Mouse (Mus musculus) Patski (cell line): ENCODE measurements around the gene Fam129b. TPM values are rescaled to one million over a fixed set of nuclear protein-coding genes. Genes with fewer than 3 reads are reported as not detected.

Source experiments
- ATAC-seq: fragments of 100-300 bp; one replicate; pipeline ENCODE4 v1.8.0; 2021
- CTCF ChIA-PET: fragments of 350-600 bp; sonication (Branson Sonifier 250); formaldehyde crosslinking; loops from one replicate; lab custom pipeline; 2022; ENCODE audit warnings: inconsistent platforms; lab: Charles Lee
- POLR2A ChIA-PET: fragments of 350-600 bp; sonication (Branson Sonifier 250); formaldehyde crosslinking; loops from one replicate; lab custom pipeline; 2022; ENCODE audit warnings: antibody characterized with exemption, inconsistent platforms; lab: Charles Lee
- DNase-seq: peaks from one replicate; pipeline ENCODE4 v3.0.0-alpha.2; 2011; ENCODE audit warnings: low read depth, low spot score
- H3K27me3 ChIP-seq: fragments of 371-371 bp; one replicate; pipeline ENCODE4 v1.5.1; 2021
- CTCF ChIP-seq: fragments of 100-300 bp; IDR thresholded peaks from one replicate; pipeline ENCODE4 v1.5.1; 2021
- in situ Hi-C: fragments of 300-500 bp; cut with MboI; formaldehyde crosslinking; loops from 3 replicates; pipeline ENCODE4 v1.11.1; 2018; ENCODE audit warnings: low pct_unique_long_range_greater_than_20kb, mixed read lengths
- polyA plus RNA-seq: library from polyadenylated mRNA; unstranded; gene quantifications from one replicate; pipeline ENCODE4 v1.2.3, GENCODE M21; 2021

Gene Fam129b
- polyA plus RNA-seq, 1 experiment from 2014 or later = 170 TPM

DNA sequence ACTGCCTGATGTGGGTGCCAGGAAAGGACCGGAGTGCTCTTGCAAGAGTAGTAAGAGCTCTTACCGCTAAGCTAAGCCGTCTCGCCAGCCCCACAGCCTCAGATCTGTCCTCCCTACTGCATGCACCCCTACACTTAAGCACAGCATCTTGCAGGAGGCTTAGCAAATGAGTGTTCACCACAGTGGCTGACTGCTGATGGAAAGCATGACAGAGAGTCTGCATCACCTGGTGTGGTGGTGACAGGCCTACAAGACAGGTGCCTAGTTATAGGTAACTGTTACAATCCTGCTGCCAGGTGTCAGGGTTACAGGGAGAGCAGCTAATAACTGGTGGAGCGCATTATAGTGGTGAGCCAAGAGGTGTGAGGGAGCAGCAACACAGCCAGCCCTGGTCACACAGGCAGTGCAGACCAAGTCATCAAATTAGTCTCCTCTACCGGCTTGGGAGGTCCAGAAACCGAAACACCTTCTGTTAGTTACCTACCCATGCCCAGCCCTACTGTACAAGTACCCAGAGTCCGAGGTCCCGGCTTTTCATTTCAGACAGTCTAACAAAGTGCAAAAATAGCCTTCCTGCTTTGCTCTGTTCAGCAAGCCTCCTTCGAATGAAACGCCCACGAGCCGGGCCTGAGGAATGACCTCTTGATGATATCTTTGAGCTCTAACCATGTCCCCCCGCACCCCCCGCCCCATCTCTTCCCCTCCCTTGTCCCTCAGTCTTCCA lies 801 bp upstream of the Fam129b start:
- no peak for TF ChIP-seq CTCF
- no peak for ATAC-seq
- in situ Hi-C loops = no loop called here
- CTCF ChIA-PET = interaction anchor here (0.6 to 1.0 kb wide), 4 partner anchors 16 to 53 kb away, joined by 3 to 4 read pairs (median 3); no protein-coding TSS in a partner anchor
- H3K27me3 ChIP-seq = no peaks in the 10 kb centered on the region
- no peak for DNase-seq
- POLR2A ChIA-PET = interaction anchor here (1.3 kb wide), 1 partner anchor 53 kb away, joined by 3 read pairs; no protein-coding TSS in a partner anchor

DNA sequence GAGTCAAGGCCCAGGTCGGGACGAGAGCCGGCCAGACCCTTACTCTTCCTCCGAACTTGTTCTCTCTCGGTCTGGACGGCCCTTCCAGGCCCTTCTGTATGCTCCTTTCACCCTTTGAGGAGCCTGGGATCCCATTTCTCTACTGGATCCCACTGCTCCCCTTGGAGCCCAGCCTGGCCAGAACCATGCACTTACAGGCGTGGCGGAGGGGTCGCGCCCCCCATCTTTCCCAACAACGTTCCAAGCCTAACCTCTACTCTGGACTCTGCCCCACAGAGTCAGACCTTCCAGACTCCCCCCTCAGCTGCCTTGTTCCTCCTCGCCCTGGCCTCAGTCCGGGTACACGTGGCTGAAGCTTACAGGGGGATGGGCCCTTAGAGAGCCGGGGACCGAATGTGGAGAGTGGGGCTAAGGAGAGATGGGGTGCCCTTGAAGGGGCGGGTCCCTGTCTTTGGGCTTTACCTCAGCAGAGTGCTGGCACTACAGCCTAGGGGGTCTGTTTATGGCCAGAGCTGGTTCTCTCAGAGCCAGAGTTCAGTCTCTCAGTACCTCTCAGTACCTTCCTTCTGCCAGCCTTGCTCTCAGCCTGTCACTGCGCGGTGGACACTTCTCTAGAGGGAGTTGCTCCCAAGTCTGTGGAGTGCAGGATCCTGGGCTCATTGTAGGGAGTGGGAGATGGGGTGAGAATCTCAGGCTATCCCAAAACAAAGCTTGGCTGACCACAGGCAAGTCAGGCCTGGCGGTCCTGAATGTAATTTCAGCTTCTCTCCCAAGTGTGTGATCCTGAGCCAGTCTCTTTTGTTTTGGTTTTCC lies 782 bp downstream of the Fam129b start:
- H3K27me3 ChIP-seq = no peaks in the 10 kb centered on the region
- in situ Hi-C loops = no loop called here
- no peak for TF ChIP-seq CTCF
- ATAC-seq = no peak
- DNase-seq = no peak
- ChIA-PET CTCF (interaction anchor here (0.9 to 1.2 kb wide), 4 partner anchors 17 to 51 kb away, joined by 3 to 5 read pairs (median 4); no protein-coding TSS in a partner anchor), POLR2A (interaction anchor here (0.9 to 1.5 kb wide), 5 partner anchors 9 to 21 kb away, joined by 3 to 5 read pairs (median 4); no protein-coding TSS in a partner anchor)

DNA sequence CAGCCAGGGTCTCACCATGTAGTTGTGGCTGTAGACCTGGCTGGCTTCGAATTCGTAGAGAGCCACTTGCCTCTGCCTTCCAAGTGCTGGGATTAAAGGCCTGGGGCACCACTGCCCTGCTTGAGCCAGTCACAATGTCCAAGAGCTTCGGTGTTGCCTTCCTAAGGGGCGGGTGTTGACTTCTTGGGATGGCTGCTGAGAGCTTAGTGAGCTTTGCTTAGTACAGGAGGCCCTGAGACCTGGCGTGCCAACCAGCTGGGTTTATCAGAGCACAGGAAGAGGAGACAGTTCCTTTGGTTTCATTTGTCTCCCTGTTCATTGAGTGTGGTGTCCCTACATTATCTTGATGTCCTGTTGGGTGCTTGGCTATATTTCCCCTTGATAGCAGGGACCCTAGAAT lies 1.4 kb downstream of the Fam129b start:
- ChIA-PET POLR2A (interaction anchor here (0.9 to 1.5 kb wide), 5 partner anchors 9 to 20 kb away, joined by 3 to 5 read pairs (median 4); no protein-coding TSS in a partner anchor), CTCF (interaction anchor here (0.9 to 1.2 kb wide), 3 partner anchors 16 to 50 kb away, joined by 3 to 5 read pairs (median 3); no protein-coding TSS in a partner anchor)
- DNase-seq = no peak
- in situ Hi-C loops = no loop called here
- TF ChIP-seq CTCF = no peak
- H3K27me3 ChIP-seq = no peaks in the 10 kb centered on the region
- ATAC-seq = no peak

DNA sequence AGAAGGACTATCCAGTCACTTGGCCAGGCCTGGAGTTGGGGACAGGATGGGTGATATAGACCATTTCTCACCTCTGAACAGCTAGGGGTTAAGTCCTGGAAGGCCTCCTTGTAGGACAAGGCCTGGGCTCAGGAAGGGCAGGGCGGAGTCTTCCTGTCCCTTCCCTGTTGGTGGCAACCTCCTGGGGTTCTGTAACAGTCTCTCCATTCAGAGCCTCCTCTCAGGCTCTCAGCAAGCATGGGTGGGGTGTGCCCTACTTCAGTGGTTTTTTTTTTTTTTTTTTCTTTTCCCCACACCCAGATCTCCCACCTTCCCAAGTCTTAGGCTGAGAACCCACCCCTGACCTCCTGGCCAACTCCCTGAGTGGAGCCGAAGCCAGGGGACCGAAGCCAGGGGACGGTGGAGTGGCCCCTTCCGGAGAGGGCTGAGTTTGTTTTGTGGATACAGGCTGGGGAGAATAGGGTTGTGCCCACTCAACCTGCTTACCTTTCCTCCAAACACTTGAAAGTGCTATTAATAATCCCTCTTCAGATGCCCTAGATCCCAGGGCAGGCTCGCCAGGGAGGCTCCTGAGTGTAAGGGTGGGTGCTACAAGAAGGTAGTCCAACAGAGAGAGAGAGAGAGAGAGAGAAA lies 2.0 kb downstream of the Fam129b start:
- no peak for TF ChIP-seq CTCF
- in situ Hi-C loops = no loop called here
- H3K27me3 ChIP-seq = no peaks in the 10 kb centered on the region
- ATAC-seq = no peak
- ChIA-PET POLR2A (interaction anchor here (0.6 to 1.5 kb wide), 5 partner anchors 10 to 20 kb away, joined by 3 to 5 read pairs (median 4); no protein-coding TSS in a partner anchor), CTCF (interaction anchor here (0.9 to 1.2 kb wide), 2 partner anchors 35 to 50 kb away, joined by 3 to 5 read pairs; no protein-coding TSS in a partner anchor)
- DNase-seq = no peak

DNA sequence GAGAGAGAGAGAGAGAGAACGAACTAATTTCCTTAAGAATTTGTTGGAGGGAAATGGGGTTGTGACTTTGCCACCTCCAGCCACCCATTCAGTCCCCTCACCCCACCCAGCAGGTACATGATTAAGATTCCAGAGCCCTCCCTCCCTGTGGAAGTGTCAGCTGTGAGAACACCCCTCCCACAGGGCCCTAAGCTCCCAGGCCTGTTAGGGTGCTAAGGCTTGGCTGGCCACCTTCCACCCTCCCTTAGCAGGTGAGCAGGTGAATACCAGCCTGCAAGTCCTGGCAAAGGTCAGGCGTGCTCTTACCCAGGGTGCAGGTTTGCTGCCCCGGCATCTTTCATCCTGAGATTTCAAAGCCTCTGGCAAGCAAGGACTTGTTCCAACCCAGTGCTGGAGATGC lies 2.5 kb downstream of the Fam129b start:
- no peak for TF ChIP-seq CTCF
- in situ Hi-C loops = no loop called here
- CTCF ChIA-PET = interaction anchor here (1.0 kb wide), 1 partner anchor 27 kb away, joined by 3 read pairs; no protein-coding TSS in a partner anchor
- H3K27me3 ChIP-seq = no peaks in the 10 kb centered on the region
- POLR2A ChIA-PET = interaction anchor here (0.6 kb wide), 1 partner anchor 18 kb away, joined by 3 read pairs; no protein-coding TSS in a partner anchor
- DNase-seq (no peak), ATAC-seq (no peak)

DNA sequence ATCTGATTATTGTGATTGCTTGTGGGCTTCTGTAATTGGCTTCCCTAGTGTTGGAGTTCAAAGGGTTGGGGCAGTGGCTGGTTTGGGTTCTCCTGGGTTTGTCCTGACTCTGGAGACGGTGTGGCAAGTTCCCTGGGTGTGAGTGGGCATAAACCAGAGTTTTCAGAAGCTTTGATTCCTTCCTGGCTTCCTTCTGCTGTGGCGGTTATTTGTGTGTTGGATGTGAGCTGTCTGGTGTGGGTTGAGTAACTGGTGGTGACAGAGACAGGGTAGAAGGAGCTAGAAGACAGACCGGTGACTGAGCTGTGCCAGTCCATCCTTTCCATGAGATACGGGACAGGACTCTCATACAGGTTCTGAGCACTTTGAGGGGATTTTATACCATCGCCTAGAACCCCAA lies 3.7 kb downstream of the Fam129b start:
- in situ Hi-C loops = no loop called here
- no peak for DNase-seq
- H3K27me3 ChIP-seq = no peaks in the 10 kb centered on the region
- no peak for TF ChIP-seq CTCF
- ChIA-PET CTCF (interaction anchor here (1.1 to 1.3 kb wide), 2 partner anchors 10 to 21 kb away, joined by 3 to 5 read pairs; no protein-coding TSS in a partner anchor), POLR2A (interaction anchor here (1.2 to 3.0 kb wide), 2 partner anchors 18 to 32 kb away, joined by 3 to 8 read pairs; no protein-coding TSS in a partner anchor)
- ATAC-seq = no peak

DNA sequence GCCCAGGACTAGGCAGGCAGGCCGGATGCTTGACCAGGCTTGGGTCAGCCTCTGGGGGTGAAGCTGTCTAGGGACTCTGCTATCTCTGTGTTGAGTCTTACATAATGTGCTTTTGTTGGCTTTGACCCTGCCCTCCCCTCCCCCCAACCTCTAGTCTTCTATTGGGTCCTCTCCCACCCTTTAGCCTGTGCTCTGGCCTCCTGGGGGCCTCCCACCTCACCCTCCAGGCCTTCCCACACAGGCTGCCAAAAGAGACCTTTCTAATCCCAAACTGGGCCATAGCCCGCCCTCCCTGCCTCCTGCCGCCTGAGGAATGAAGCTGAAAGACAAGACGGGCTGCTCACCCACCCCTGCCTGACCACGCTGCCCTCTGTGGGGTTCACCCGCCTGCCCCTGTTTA lies 5.1 kb downstream of the Fam129b start:
- no peaks in the 10 kb centered on the region for H3K27me3 ChIP-seq
- in situ Hi-C loops = no loop called here
- ChIA-PET POLR2A (interaction anchor here (1.6 to 3.0 kb wide), 2 partner anchors 16 kb away, joined by 4 to 8 read pairs; no protein-coding TSS in a partner anchor), CTCF (interaction anchor here (0.9 to 5.1 kb wide), 3 partner anchors 15 to 47 kb away, joined by 3 to 33 read pairs (median 4); no protein-coding TSS in a partner anchor)
- ATAC-seq (peak; percentile 7), DNase-seq (peak; percentile 92)
- no peak for TF ChIP-seq CTCF

DNA sequence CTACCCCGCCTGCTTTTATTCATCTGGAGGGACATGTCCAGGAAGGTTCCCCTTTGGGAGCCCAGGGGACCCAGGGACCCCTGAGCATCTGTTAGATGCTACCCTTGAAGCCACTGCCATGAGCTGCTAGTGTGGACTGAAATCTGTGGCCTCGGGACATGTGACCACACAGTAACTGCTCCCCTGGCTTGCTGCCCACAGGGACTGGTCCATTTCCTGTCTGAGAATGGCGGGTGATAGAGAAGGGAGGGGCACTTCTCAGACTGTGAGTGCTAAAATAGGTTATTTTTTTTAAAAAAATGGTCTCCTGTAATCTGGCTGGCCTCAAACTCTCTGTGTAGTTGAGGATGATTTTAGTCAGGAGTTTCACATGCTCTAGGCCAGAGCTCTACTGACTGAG lies 5.8 kb downstream of the Fam129b start:
- CTCF ChIA-PET = interaction anchor here (1.3 to 5.1 kb wide), 2 partner anchors 14 to 23 kb away, joined by 4 to 33 read pairs; no protein-coding TSS in a partner anchor
- DNase-seq = peak; percentile 63

DNA sequence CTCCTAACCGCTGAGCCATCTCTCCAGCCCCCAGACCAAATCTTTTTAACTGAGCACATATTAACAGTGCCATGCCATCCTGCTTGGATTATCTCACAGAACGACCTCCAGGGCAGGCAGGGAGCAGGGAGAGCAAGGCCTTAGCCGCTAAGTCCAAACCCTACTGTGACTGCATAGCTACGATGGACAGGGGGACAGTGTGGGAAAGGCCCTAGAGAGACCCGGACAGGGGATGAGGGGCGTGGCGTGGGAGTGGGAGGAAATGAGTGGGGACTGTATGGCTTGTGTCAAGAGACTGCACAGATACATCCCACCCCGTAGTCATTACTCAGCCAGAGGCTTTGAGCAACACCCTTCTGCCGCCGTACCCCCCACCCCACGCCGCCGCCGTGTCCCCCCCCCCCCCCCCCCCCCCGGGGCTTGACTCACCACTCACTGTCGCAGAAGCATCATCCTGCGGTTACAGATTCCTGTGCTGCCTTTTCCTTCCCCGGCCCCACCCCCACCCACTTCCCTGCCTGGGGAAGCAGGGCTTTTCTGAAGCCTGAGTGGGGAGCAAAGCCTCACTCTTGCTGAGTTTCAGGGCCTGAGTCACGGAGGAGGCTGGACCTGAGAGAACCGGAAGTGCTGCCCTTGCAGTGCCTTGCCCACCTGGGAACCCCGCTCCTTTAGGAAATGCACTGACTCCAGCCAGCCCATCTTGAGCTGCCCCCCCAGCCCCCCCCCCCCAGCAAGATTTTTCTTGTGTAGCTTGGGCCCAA lies 6.5 kb downstream of the Fam129b start:
- ChIA-PET CTCF (interaction anchor here (5.1 kb wide), 1 partner anchor 13 kb away, joined by 33 read pairs; no protein-coding TSS in a partner anchor), POLR2A (interaction anchor here (0.8 to 3.0 kb wide), 7 partner anchors 11 to 46 kb away, joined by 3 to 9 read pairs (median 4); no protein-coding TSS in a partner anchor)
- peak; percentile 84 for DNase-seq
- ATAC-seq = peak; percentile 55
- no peaks in the 10 kb centered on the region for H3K27me3 ChIP-seq
- in situ Hi-C loops = no loop called here
- no peak for TF ChIP-seq CTCF

More for the DNA sequence above, 5.8 kb downstream of the Fam129b start:
- POLR2A ChIA-PET = interaction anchor here (1.6 to 3.0 kb wide), 2 partner anchors 16 to 17 kb away, joined by 4 to 8 read pairs; no protein-coding TSS in a partner anchor
- no peak for TF ChIP-seq CTCF
- H3K27me3 ChIP-seq = no peaks in the 10 kb centered on the region
- in situ Hi-C loops = no loop called here
- no peak for ATAC-seq
